ENCODE assay signal across 16 mouse cellular contexts in the genomic region with DNA sequence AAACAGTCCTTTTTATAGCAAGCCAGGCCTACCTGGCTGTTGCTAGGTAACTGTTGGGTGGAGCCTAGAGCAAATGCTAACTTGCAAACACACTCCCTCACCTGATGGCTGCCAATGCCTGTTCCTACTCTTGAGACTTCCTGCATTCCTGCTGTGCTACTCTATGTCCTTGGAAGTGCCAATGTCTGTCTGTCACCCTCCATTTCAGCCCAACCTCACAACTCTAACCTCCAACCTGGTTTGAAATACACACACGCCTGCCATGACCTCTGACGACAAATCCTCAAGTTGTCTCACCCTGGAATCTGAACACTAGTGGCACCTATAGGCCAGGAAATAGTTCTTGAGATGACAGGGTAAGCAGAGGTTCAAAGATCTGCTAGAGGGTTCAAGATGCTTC. TPM values are rescaled to one million over a fixed set of nuclear protein-coding genes. Genes with fewer than 3 reads are reported as not detected.
DNase-seq lines count a peak whose midpoint lies in the region; ATAC-seq lines count a peak whose summit lies in the region.
"Had no signal": no experiment of that assay in that cellular context is flagged by ENCODE, and none has a peak within 500 bp of the region (broad histone marks: within the 10 kb centered on the region; RNA-seq: fewer than 3 reads in every experiment).

No protein-coding gene starts in this region.

- DNase-seq in ZHBTc4 (ENCODE audit: low read depth, low spot score), result peak; percentile 45
- DNase-seq in large intestine, adult 2 months (ENCODE audit: low read depth, low spot score), result peak; percentile 64
- DNase-seq in lung, postnatal 4 days, result peak; percentile 44 to 74
- no peak for DNase-seq in natural killer cell, adult 2 months (ENCODE audit: low spot score in 2 of 2)
- no peak for DNase-seq in adrenal gland, adult 18-20 months (ENCODE audit: low spot score in 2 of 2)
- DNase-seq: adrenal gland, postnatal 36 days; forebrain, postnatal 0 days; gastrocnemius, postnatal 36 days; right cerebral cortex, postnatal 14 days; thymus, postnatal 36 days had no signal

- H3K9me3 ChIP-seq in intestine, embryonic 16.5 days (ENCODE audit: control insufficient read depth, low read length), result no peaks in the 10 kb centered on the region
- H3K9me3 ChIP-seq: hindbrain, embryonic 15.5 days; midbrain, embryonic 12.5 days; neural tube, embryonic 13.5 days had no signal

- peak; percentile 74 for ATAC-seq in intestine, embryonic 16.5 days
- ATAC-seq in monocyte, adult 5-6 weeks (replicated peaks; ENCODE audit: insufficient number of reproducible peaks, low FRiP score, low TSS enrichment, poor library complexity, severe bottlenecking), result no peak
- ATAC-seq: forebrain, postnatal 0 days had no signal

- H3K4me3 ChIP-seq in intestine, embryonic 16.5 days (ENCODE audit: low read length), result no peak overlapping the region
- H3K4me3 ChIP-seq: erythroblast, embryonic 14.5 days; hindbrain, embryonic 15.5 days; midbrain, embryonic 12.5 days; neural tube, embryonic 13.5 days had no signal

- no peaks in the 10 kb centered on the region for H3K27me3 ChIP-seq in intestine, embryonic 16.5 days (replicated peaks; ENCODE audit: control insufficient read depth, insufficient read depth, low read length)
- H3K27me3 ChIP-seq: hindbrain, embryonic 15.5 days; neural tube, embryonic 13.5 days had no signal

- no peaks in the 10 kb centered on the region for H3K36me3 ChIP-seq in intestine, embryonic 16.5 days (ENCODE audit: control insufficient read depth, insufficient read depth, low read length)
- H3K36me3 ChIP-seq: midbrain, embryonic 12.5 days had no signal

- 46% methylated on average over 2 of the region's 2 CpGs for WGBS in intestine, embryonic 16.5 days
- WGBS in large intestine, adult 2 months, result 34% methylated on average over 2 of the region's 2 CpGs

- H3K4me1 ChIP-seq in intestine, embryonic 16.5 days (ENCODE audit: control insufficient read depth, insufficient read depth, low read length), result peaks cover 13% of the 10 kb centered on the region

- no peak overlapping the region for H3K27ac ChIP-seq in intestine, embryonic 16.5 days (ENCODE audit: low read length)
- H3K27ac ChIP-seq: hindbrain, embryonic 15.5 days; midbrain, embryonic 12.5 days; neural tube, embryonic 13.5 days had no signal

- H3K4me2 ChIP-seq in intestine, embryonic 16.5 days (ENCODE audit: low read depth, low read length), result no peak overlapping the region
- H3K4me2 ChIP-seq: hindbrain, embryonic 15.5 days; midbrain, embryonic 12.5 days; neural tube, embryonic 13.5 days had no signal

- H3K9ac ChIP-seq in intestine, embryonic 16.5 days (ENCODE audit: low read depth, low read length), result no peak overlapping the region
- H3K9ac ChIP-seq: forebrain, postnatal 0 days; hindbrain, embryonic 15.5 days; midbrain, embryonic 12.5 days; neural tube, embryonic 13.5 days had no signal

RNA-seq across cellular contexts. Expression of a gene that starts 5.9 kb away (rescaled TPM):
- 99.4 and 102 TPM in 2 replicates for polyA plus RNA-seq in intestine, embryonic 16.5 days (2015; fragmentation: Nextera tagmentation; extraction: Ambion mirVana)
- 175 and 179 TPM in 2 replicates for polyA plus RNA-seq in large intestine, adult 2 months (2012; rRNA removed)
- 101 to 175 TPM (median 138 TPM) in 3 replicates for total RNA-seq in monocyte, adult 5-6 weeks (2017)
- total RNA-seq in adrenal gland, adult 18-20 months (2021), result 1 to 10 TPM; 9.2 to 9.9 TPM

RNA-seq across cellular contexts. Expression of a gene that starts 9.7 kb away (rescaled TPM):
- polyA plus RNA-seq in intestine, embryonic 16.5 days (2015; fragmentation: Nextera tagmentation; extraction: Ambion mirVana), result 51.7 and 56.0 TPM in 2 replicates
- polyA plus RNA-seq in large intestine, adult 2 months (2012; rRNA removed), result 39.0 and 47.1 TPM in 2 replicates
- total RNA-seq in monocyte, adult 5-6 weeks (2017), result 41.3 to 96.6 TPM (median 44.9 TPM) in 3 replicates
- total RNA-seq in adrenal gland, adult 18-20 months (2021), result 10 to 100 TPM; 46.6 to 50.1 TPM

RNA-seq across cellular contexts. Expression of a gene that starts 20.5 kb away (rescaled TPM):
- polyA plus RNA-seq in intestine, embryonic 16.5 days (2015; fragmentation: Nextera tagmentation; extraction: Ambion mirVana), result 1.9 and 2.1 TPM in 2 replicates
- polyA plus RNA-seq in large intestine, adult 2 months (2012; rRNA removed), result 10.7 and 12.0 TPM in 2 replicates
- 3.3 to 10.5 TPM (median 7.3 TPM) in 3 replicates for total RNA-seq in monocyte, adult 5-6 weeks (2017)
- total RNA-seq in adrenal gland, adult 18-20 months (2021), result 10 to 100 TPM; 21.6 to 30.4 TPM

RNA-seq across cellular contexts. Expression of a gene that starts 33.1 kb away (rescaled TPM):
- 16.9 and 20.6 TPM in 2 replicates for polyA plus RNA-seq in intestine, embryonic 16.5 days (2015; fragmentation: Nextera tagmentation; extraction: Ambion mirVana)
- 10.0 and 10.8 TPM in 2 replicates for polyA plus RNA-seq in large intestine, adult 2 months (2012; rRNA removed)
- total RNA-seq in monocyte, adult 5-6 weeks (2017), result 8.6 to 12.9 TPM (median 12.2 TPM) in 3 replicates
- total RNA-seq in adrenal gland, adult 18-20 months (2021), result 10 to 100 TPM in 1 of 2 experiments, 1 to 10 TPM in 1; 6.6 to 10.8 TPM

RNA-seq across cellular contexts. Expression of a gene that starts 45.8 kb away (rescaled TPM):
- 139 and 143 TPM in 2 replicates for polyA plus RNA-seq in intestine, embryonic 16.5 days (2015; fragmentation: Nextera tagmentation; extraction: Ambion mirVana)
- polyA plus RNA-seq in large intestine, adult 2 months (2012; rRNA removed), result 37.5 and 39.9 TPM in 2 replicates
- 22.5 to 54.3 TPM (median 43.5 TPM) in 3 replicates for total RNA-seq in monocyte, adult 5-6 weeks (2017)
- 10 to 100 TPM; 85.2 to 88.0 TPM for total RNA-seq in adrenal gland, adult 18-20 months (2021)

Comparison
In these comparisons a context has a peak if more than half of its experiments do, and no peak if none do; other contexts are left out.
1. DNase-seq: peak in ZHBTc4 (single experiment), large intestine, adult 2 months (single experiment) and lung, postnatal 4 days (2 of 2); none in natural killer cell, adult 2 months (0 of 2) and adrenal gland, adult 18-20 months (0 of 2).